Mouse (Mus musculus) bone marrow, adult 2 months (tissue): ENCODE measurements at regions not wholly inside any gene's neighbourhood (a gene's known extent, or its start where the extent isn't known, plus 50 kb on each side); places are given as distances from the start of the nearest gene placed in this dataset.

Experiments
- CTCF ChIP-seq: fragments of 200-500 bp; IDR thresholded peaks from 2 replicates; pipeline ENCODE4 v1.5.1; 2011; ENCODE audit warnings: low read length, control low read depth; ENCODE audit not compliant: control insufficient read depth, insufficient read depth
- POLR2A ChIP-seq: fragments of 200-500 bp; IDR thresholded peaks from 2 replicates; pipeline ENCODE4 v1.6.1; 2011; ENCODE audit warnings: low read depth, mild to moderate bottlenecking, control low read depth, low read length, borderline replicate concordance; ENCODE audit not compliant: control insufficient read depth

GRCm38 (mm10) chr3:38227121-38227520 lies 257.5 kb downstream of the Ankrd50 start:
- TF ChIP-seq CTCF (no peak), POLR2A (no peak)
